Mouse (Mus musculus): ENCODE results near the gene Hoxb13. TPM values are rescaled to one million over a fixed set of nuclear protein-coding genes. Genes with fewer than 3 reads are reported as not detected.

Hoxb13 gene
- total and polyA plus RNA-seq, 3 experiments = 13.8 to 16.7 TPM; not detected in 1

DNA sequence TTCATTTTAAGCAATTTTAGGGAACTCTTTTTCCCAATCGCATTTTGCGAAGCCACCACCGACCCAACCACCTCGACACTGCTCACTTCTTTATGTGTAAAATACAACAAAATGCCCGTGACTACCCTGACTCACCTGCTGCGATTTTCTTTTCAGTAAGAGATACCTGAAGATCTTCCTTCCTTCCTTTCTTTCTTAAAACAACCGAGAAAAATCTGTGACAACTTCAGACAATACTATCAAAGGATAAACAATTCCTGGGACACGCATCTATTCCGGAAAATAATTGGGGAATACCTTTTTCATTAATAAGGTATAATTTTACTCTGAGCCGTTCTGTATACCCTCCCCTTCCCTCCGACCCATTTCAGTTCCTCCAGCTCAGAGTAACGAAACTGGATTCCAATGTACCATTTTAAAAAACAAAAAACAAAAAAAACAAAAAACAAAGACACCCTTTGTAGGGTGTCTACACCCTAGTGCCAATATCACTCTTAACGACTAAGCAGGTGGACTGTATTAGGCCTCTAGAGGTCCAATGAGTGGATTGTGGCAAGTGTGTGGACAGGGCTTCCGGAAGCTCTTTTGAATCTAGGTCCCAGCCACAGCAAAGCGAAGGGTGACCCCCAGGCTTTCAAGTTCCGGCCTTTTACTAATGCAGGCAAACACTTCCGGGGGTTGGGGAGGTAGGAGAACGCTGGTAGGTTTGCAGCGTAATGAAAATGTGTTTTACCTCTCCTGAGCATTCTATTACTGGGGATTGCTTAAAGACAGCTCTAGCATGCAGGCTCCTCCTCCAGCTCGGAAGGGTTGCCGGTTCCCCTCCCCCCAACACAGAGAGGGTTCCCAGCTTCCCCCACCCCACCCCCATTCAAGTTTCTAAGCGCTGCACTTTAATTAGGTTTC is 5.3 kb downstream of the Hoxb13 start (continued):
- TF ChIP-seq ETS1 (IDR thresholded peaks at IDR 0.05; ENCODE audit: low read depth, low read length) (no peak; the same call in 1 of the 2 replicates), BHLHE40 (IDR thresholded peaks at IDR 0.05; ENCODE audit: borderline replicate concordance, low read depth, low read length) (no peak), NELFE (IDR thresholded peaks at IDR 0.05; ENCODE audit: low read depth, low read length) (peak; percentile 50), GABPA (IDR thresholded peaks at IDR 0.05; ENCODE audit: low read depth, low read length) (no peak), CHD2 (IDR thresholded peaks at IDR 0.05; ENCODE audit: low read length) (peak; percentile 69)

- Histone ChIP-seq H3K36me3 (ENCODE audit: control insufficient read depth in 1 of 2, insufficient read depth in 2 of 2, low read length in 2 of 2) (peaks cover 0 to 14% of the 10 kb centered on the region in 2 experiments; a peak in 2 of 4 replicates), H3K4me1 (ENCODE audit: control insufficient read depth in 1 of 2, insufficient read depth in 2 of 2, low read length in 2 of 2) (peaks cover 4 to 17% of the 10 kb centered on the region in 2 experiments; a peak in 3 of 4 replicates), H3K27ac (ENCODE audit: control insufficient read depth, low read depth, low read length) (peak overlapping the region; percentile 95), H3K9me3 (replicated peaks; ENCODE audit: insufficient read depth, low read length) (no peaks in the 10 kb centered on the region), H3K27me3 (ENCODE audit: control insufficient read depth in 1 of 2, insufficient read depth in 2 of 2, low read length in 2 of 2) (no peaks in the 10 kb centered on the region), H3K79me2 (ENCODE audit: control insufficient read depth, insufficient read depth, low read length, poor library complexity) (peaks cover 14% of the 10 kb centered on the region), H3K9ac (ENCODE audit: control insufficient read depth, low read depth, low read length, poor library complexity, severe bottlenecking) (peak overlapping the region; percentile 87), H3K4me3 (ENCODE audit: control insufficient read depth in 1 of 2, insufficient read depth in 1 of 2, low read depth in 2 of 2, low read length in 2 of 2) (peak overlapping the region; percentile 74 to 94)
- DNase-seq (ENCODE audit: low read depth, low spot score) = peak; percentile 81
- peak; percentile 32; the same call in 1 of the 2 replicates for TF ChIP-seq POLR2AphosphoS2 (IDR thresholded peaks at IDR 0.05; ENCODE audit: low read length)
- TF ChIP-seq MAFK (IDR thresholded peaks at IDR 0.05; ENCODE audit: borderline replicate concordance, low read depth, low read length) = no peak
- TF ChIP-seq KAT2A (conservative IDR thresholded peaks at IDR 0.05; ENCODE audit: low read depth, low read length) = peak; percentile 25; the same call in 1 of the 2 replicates
- peak; percentile 34; the same call in 1 of the 2 replicates for TF ChIP-seq NRF1 (IDR thresholded peaks at IDR 0.05; ENCODE audit: insufficient read depth, low read depth, low read length, poor library complexity, severe bottlenecking)
- TF ChIP-seq UBTF (IDR thresholded peaks at IDR 0.05; ENCODE audit: borderline replicate concordance, insufficient read depth, low read depth, low read length) = no peak
- TF ChIP-seq ZKSCAN1 (IDR thresholded peaks at IDR 0.05; ENCODE audit: low read depth, low read length) = no peak
- no peak for TF ChIP-seq ZC3H11A (IDR thresholded peaks at IDR 0.05; ENCODE audit: low read depth, low read length)
- TF ChIP-seq MYB (IDR thresholded peaks at IDR 0.05; ENCODE audit: low read depth, low read length) = no peak
- TF ChIP-seq SIN3A (IDR thresholded peaks at IDR 0.05; ENCODE audit: low read length) = no peak; the same call in 1 of the 2 replicates
- no peak for TF ChIP-seq JUND (IDR thresholded peaks at IDR 0.05; ENCODE audit: low read depth, low read length)
- TF ChIP-seq CHD2 (IDR thresholded peaks at IDR 0.05; ENCODE audit: low read length) = no peak; the same call in 1 of the 2 replicates
- TF ChIP-seq ZMIZ1 (IDR thresholded peaks at IDR 0.05; ENCODE audit: low read depth, low read length) = 0 out of 2 replicates have a peak, but pooled peaks have one; percentile 47
- peak; percentile 33 for TF ChIP-seq MXI1 (IDR thresholded peaks at IDR 0.05; ENCODE audit: low read depth, low read length)
- no peak for TF ChIP-seq USF1 (IDR thresholded peaks at IDR 0.05; ENCODE audit: low read depth, low read length)
- 0 out of 2 replicates have a peak, but pooled peaks have one; percentile 28 for TF ChIP-seq ELF1 (IDR thresholded peaks at IDR 0.05; ENCODE audit: low read depth, low read length)
- TF ChIP-seq MAX (IDR thresholded peaks at IDR 0.05; ENCODE audit: low read length) = peak; percentile 31; the same call in 1 of the 2 replicates
- TF ChIP-seq GATA1 (IDR thresholded peaks at IDR 0.05; ENCODE audit: low read depth, low read length) = no peak
- TF ChIP-seq MAZ (IDR thresholded peaks at IDR 0.05; ENCODE audit: low read depth, low read length) = peak; percentile 48; the same call in 1 of the 2 replicates
- TF ChIP-seq MYC (IDR thresholded peaks at IDR 0.05; ENCODE audit: low read depth, low read length) = no peak
- TF ChIP-seq MEF2A (IDR thresholded peaks at IDR 0.05; ENCODE audit: extremely low read depth, insufficient replicate concordance, low read depth, low read length, poor library complexity, severe bottlenecking) = no peak
- TF ChIP-seq CTCF (IDR thresholded peaks at IDR 0.05 in 2 of 3, conservative IDR thresholded peaks at IDR 0.05 in 1 of 3; ENCODE audit: control insufficient read depth in 1 of 3, insufficient read depth in 1 of 3, low read depth in 2 of 3, low read length in 3 of 3, poor library complexity in 1 of 3, severe bottlenecking in 1 of 3) = no peak
- peak; percentile 59; the same call in 1 of the 2 replicates for TF ChIP-seq TBP (IDR thresholded peaks at IDR 0.05; ENCODE audit: low read depth, low read length)
- no peak for TF ChIP-seq CHD1 (IDR thresholded peaks at IDR 0.05; ENCODE audit: low read depth, low read length)
- no peak for TF ChIP-seq EP300 (IDR thresholded peaks at IDR 0.05; ENCODE audit: low read depth in 1 of 2, low read length in 2 of 2)
- TF ChIP-seq E2F4 (IDR thresholded peaks at IDR 0.05; ENCODE audit: borderline replicate concordance, low read depth, low read length) = no peak
- TF ChIP-seq SMC3 (IDR thresholded peaks at IDR 0.05; ENCODE audit: low read depth, low read length) = no peak
- no peak for TF ChIP-seq POLR2AphosphoS5 (IDR thresholded peaks at IDR 0.05; ENCODE audit: borderline replicate concordance, low read depth, low read length)
- peak in 1 of 2 experiments; percentile 64; a peak in 1 of 4 replicates for TF ChIP-seq POLR2A (IDR thresholded peaks at IDR 0.05; ENCODE audit: control insufficient read depth in 1 of 2, insufficient read depth in 1 of 2, low read depth in 1 of 2, low read length in 2 of 2, poor library complexity in 1 of 2)
Measured at GRCm38 (mm10) chr11:96200183-96200655, 6.1 kb downstream of the Hoxb13 start.

Measured in MEL (cell line).